Mouse (Mus musculus) forebrain, embryonic 12.5 days (tissue): ENCODE measurements at regions not wholly inside any gene's neighbourhood (a gene's known extent, or its start where the extent isn't known, plus 50 kb on each side); places are given as distances from the start of the nearest gene placed in this dataset.

Source experiments
- ATAC-seq: fragments of 200-750 bp; cut with Nextera tagmentation; 2 replicates; pipeline ENCODE4 v1.8.0; 2017; ENCODE audit warnings: moderate TSS enrichment; ENCODE audit not compliant: low FRiP score
- H3K27ac ChIP-seq: fragments of 300-500 bp; sonication (generic); 2 replicates; pipeline ENCODE4 v1.5.1; 2016; ENCODE audit warnings: mild to moderate bottlenecking
- H3K27me3 ChIP-seq: fragments of 300-500 bp; sonication (generic); 2 replicates; pipeline ENCODE4 v1.6.1; 2016; ENCODE audit warnings: mild to moderate bottlenecking
- H3K36me3 ChIP-seq: fragments of 300-500 bp; sonication (generic); replicated peaks from 2 replicates; pipeline ENCODE4 v1.6.1; 2016; ENCODE audit warnings: mild to moderate bottlenecking
- H3K4me1 ChIP-seq: fragments of 300-500 bp; sonication (generic); 2 replicates; pipeline ENCODE4 v1.6.1; 2016
- H3K4me2 ChIP-seq: fragments of 300-500 bp; sonication (generic); 2 replicates; pipeline ENCODE4 v1.6.1; 2016; ENCODE audit warnings: mild to moderate bottlenecking, moderate library complexity
- H3K4me3 ChIP-seq: fragments of 300-500 bp; sonication (generic); replicated peaks from 2 replicates; pipeline ENCODE4 v1.5.1; 2016; ENCODE audit warnings: mild to moderate bottlenecking
- H3K9ac ChIP-seq: fragments of 300-500 bp; sonication (generic); 2 replicates; pipeline ENCODE4 v1.6.1; 2016; ENCODE audit warnings: mild to moderate bottlenecking
- H3K9me3 ChIP-seq: fragments of 300-500 bp; sonication (generic); 2 replicates; pipeline ENCODE4 v1.6.1; 2016
- WGBS: fragments of 180-500 bp; shearing (Covaris S2); methylation state at CpG from one replicate; pipeline ENCODE4 v1.1.7; 2016; 5-methylcytosine and 5-hydroxymethylcytosine counted together

GRCm38 (mm10) chr1:121153476-121153875, 178.9 kb downstream of the Insig2 start:
- Histone ChIP-seq H3K27me3 (peaks cover 98% of the 10 kb centered on the region), H3K9me3 (no peaks in the 10 kb centered on the region), H3K9ac (no peak overlapping the region), H3K4me1 (peaks cover 8% of the 10 kb centered on the region; the same call in 1 of the 2 replicates), H3K4me2 (no peak overlapping the region), H3K27ac (no peak overlapping the region), H3K36me3 (no peaks in the 10 kb centered on the region), H3K4me3 (no peak overlapping the region)
- 76% methylated on average over 5 of the region's 5 CpGs for WGBS
- no peak for ATAC-seq

GRCm38 (mm10) chr1:121154616-121155015, 177.8 kb downstream of the Insig2 start:
- Histone ChIP-seq H3K27ac (no peak overlapping the region), H3K27me3 (peaks cover 98% of the 10 kb centered on the region)

GRCm38 (mm10) chr1:121168651-121169050, 163.7 kb downstream of the Insig2 start:
- ATAC-seq = no peak
- WGBS = 3% methylated on average over 3 of the region's 3 CpGs
- H3K27me3 ChIP-seq = peaks cover 91% of the 10 kb centered on the region

More at GRCm38 (mm10) chr1:121154616-121155015, 177.8 kb downstream of the Insig2 start:
- Histone ChIP-seq H3K9ac (no peak overlapping the region), H3K4me2 (no peak overlapping the region), H3K9me3 (no peaks in the 10 kb centered on the region), H3K4me1 (peaks cover 8% of the 10 kb centered on the region; the same call in 1 of the 2 replicates), H3K36me3 (no peaks in the 10 kb centered on the region), H3K4me3 (no peak overlapping the region)
- WGBS = 7% methylated on average over 8 of the region's 8 CpGs
- ATAC-seq = no peak

GRCm38 (mm10) chr1:121176541-121176940, 155.8 kb downstream of the Insig2 start:
- no peak overlapping the region for H3K4me2 ChIP-seq
- H3K9ac ChIP-seq = no peak overlapping the region
- no peak overlapping the region for H3K27ac ChIP-seq
- peaks cover 15% of the 10 kb centered on the region for H3K4me1 ChIP-seq
- H3K27me3 ChIP-seq = peaks cover 92% of the 10 kb centered on the region
- H3K9me3 ChIP-seq = 0 out of 2 replicates have a peak, but pooled peaks cover 3% of the 10 kb centered on the region
- no peaks in the 10 kb centered on the region for H3K36me3 ChIP-seq
- ATAC-seq = no peak
- H3K4me3 ChIP-seq = no peak overlapping the region
- WGBS = 1% methylated on average over 3 of the region's 3 CpGs

More at GRCm38 (mm10) chr1:121168651-121169050, 163.7 kb downstream of the Insig2 start:
- Histone ChIP-seq H3K4me3 (no peak overlapping the region), H3K9ac (no peak overlapping the region), H3K36me3 (no peaks in the 10 kb centered on the region), H3K4me1 (no peaks in the 10 kb centered on the region), H3K4me2 (no peak overlapping the region), H3K9me3 (no peaks in the 10 kb centered on the region), H3K27ac (no peak overlapping the region)

- peak overlapping the region; percentile 17; the same call in 1 of the 2 replicates for H3K4me3 ChIP-seq
- H3K9ac ChIP-seq = no peak overlapping the region
- peak overlapping the region; percentile 38; the same call in 1 of the 2 replicates for H3K4me2 ChIP-seq
- peaks cover 15% of the 10 kb centered on the region for H3K4me1 ChIP-seq
- H3K36me3 ChIP-seq = no peaks in the 10 kb centered on the region
- H3K27me3 ChIP-seq = peaks cover 92% of the 10 kb centered on the region
- no peak overlapping the region for H3K27ac ChIP-seq
- 0 out of 2 replicates have a peak, but pooled peaks cover 3% of the 10 kb centered on the region for H3K9me3 ChIP-seq
- ATAC-seq = peak; percentile 55; the same call in 1 of the 2 replicates
- WGBS = 2% methylated on average over 21 of the region's 22 CpGs
Observed at GRCm38 (mm10) chr1:121177136-121177907, 155.1 kb downstream of the Insig2 start.

GRCm38 (mm10) chr1:121177908-121178311, 154.5 kb downstream of the Insig2 start:
- Histone ChIP-seq H3K4me3 (peak overlapping the region; percentile 17), H3K9ac (no peak overlapping the region), H3K27ac (no peak overlapping the region), H3K4me2 (peak overlapping the region; percentile 38), H3K9me3 (0 out of 2 replicates have a peak, but pooled peaks cover 3% of the 10 kb centered on the region), H3K4me1 (peaks cover 15% of the 10 kb centered on the region), H3K36me3 (no peaks in the 10 kb centered on the region), H3K27me3 (peaks cover 90% of the 10 kb centered on the region)
- ATAC-seq = no peak
- under 1% methylated on average over 31 of the region's 31 CpGs for WGBS

GRCm38 (mm10) chr1:121178611-121179245, 153.7 kb downstream of the Insig2 start:
- no peak for ATAC-seq
- no peaks in the 10 kb centered on the region for H3K36me3 ChIP-seq
- H3K4me2 ChIP-seq = no peak overlapping the region
- H3K4me3 ChIP-seq = no peak overlapping the region
- peaks cover 15% of the 10 kb centered on the region for H3K4me1 ChIP-seq
- H3K27me3 ChIP-seq = peaks cover 85% of the 10 kb centered on the region
- under 1% methylated on average over 17 of the region's 17 CpGs for WGBS
- H3K9ac ChIP-seq = no peak overlapping the region
- 0 out of 2 replicates have a peak, but pooled peaks cover 3% of the 10 kb centered on the region for H3K9me3 ChIP-seq
- H3K27ac ChIP-seq = no peak overlapping the region

- Histone ChIP-seq H3K4me3 (no peak overlapping the region), H3K4me1 (peaks cover 15% of the 10 kb centered on the region), H3K9me3 (no peaks in the 10 kb centered on the region), H3K9ac (no peak overlapping the region), H3K4me2 (no peak overlapping the region), H3K27ac (no peak overlapping the region), H3K27me3 (peaks cover 81% of the 10 kb centered on the region), H3K36me3 (no peaks in the 10 kb centered on the region)
- peak; percentile 53; the same call in 1 of the 2 replicates for ATAC-seq
- WGBS = 20% methylated on average over 20 of the region's 20 CpGs
Observed at GRCm38 (mm10) chr1:121180273-121181030, 151.9 kb downstream of the Insig2 start.

GRCm38 (mm10) chr1:121188895-121189294, 143.5 kb downstream of the Insig2 start:
- H3K9me3 ChIP-seq = no peaks in the 10 kb centered on the region
- WGBS = 48% methylated on average over 2 of the region's 2 CpGs
- H3K27ac ChIP-seq = no peak overlapping the region
- no peak overlapping the region for H3K9ac ChIP-seq
- H3K4me2 ChIP-seq = no peak overlapping the region
- no peaks in the 10 kb centered on the region for H3K4me1 ChIP-seq
- peaks cover 12% of the 10 kb centered on the region for H3K27me3 ChIP-seq
- ATAC-seq = no peak
- H3K36me3 ChIP-seq = no peaks in the 10 kb centered on the region
- no peak overlapping the region for H3K4me3 ChIP-seq

- 89% methylated on average over 4 of the region's 4 CpGs for WGBS
- no peaks in the 10 kb centered on the region; the same call in 1 of the 2 replicates for H3K27me3 ChIP-seq
- no peak overlapping the region for H3K4me2 ChIP-seq
- H3K27ac ChIP-seq = no peak overlapping the region
- no peaks in the 10 kb centered on the region for H3K4me1 ChIP-seq
- H3K9me3 ChIP-seq = no peaks in the 10 kb centered on the region
- no peak for ATAC-seq
- H3K36me3 ChIP-seq = no peaks in the 10 kb centered on the region
- H3K4me3 ChIP-seq = no peak overlapping the region
- no peak overlapping the region for H3K9ac ChIP-seq
Observed at GRCm38 (mm10) chr1:121194800-121195199, 137.6 kb downstream of the Insig2 start.

- H3K4me2 ChIP-seq = no peak overlapping the region
- no peak overlapping the region for H3K27ac ChIP-seq
- no peaks in the 10 kb centered on the region for H3K4me1 ChIP-seq
- WGBS = 19% methylated on average over 2 of the region's 2 CpGs
- H3K4me3 ChIP-seq = no peak overlapping the region
- H3K9me3 ChIP-seq = no peaks in the 10 kb centered on the region
- H3K9ac ChIP-seq = no peak overlapping the region
- no peaks in the 10 kb centered on the region for H3K27me3 ChIP-seq
- ATAC-seq = no peak
- no peaks in the 10 kb centered on the region for H3K36me3 ChIP-seq
Observed at GRCm38 (mm10) chr1:121215843-121216242, 116.5 kb downstream of the Insig2 start.

- H3K4me3 ChIP-seq = no peak overlapping the region
- H3K36me3 ChIP-seq = no peaks in the 10 kb centered on the region
- ATAC-seq = no peak
- 88% methylated on average over 11 of the region's 11 CpGs for WGBS
- no peaks in the 10 kb centered on the region for H3K9me3 ChIP-seq
- no peak overlapping the region for H3K9ac ChIP-seq
- no peak overlapping the region for H3K27ac ChIP-seq
- no peaks in the 10 kb centered on the region for H3K27me3 ChIP-seq
- H3K4me1 ChIP-seq = no peaks in the 10 kb centered on the region
- no peak overlapping the region for H3K4me2 ChIP-seq
Observed at GRCm38 (mm10) chr1:121224250-121224649, 108.1 kb downstream of the Insig2 start.
